Mouse (Mus musculus): ENCODE measurements around the gene Prkd1. TPM values are rescaled to one million over a fixed set of nuclear protein-coding genes. Genes with fewer than 3 reads are reported as not detected.

The Prkd1 gene
- polyA plus RNA-seq, 1 experiment from 2014 or later = 4.5 TPM

- 31% methylated on average over 11 of the region's 11 CpGs for WGBS
- Histone ChIP-seq H3K9ac (ENCODE audit: low read length) (no peak overlapping the region), H3K27ac (ENCODE audit: low read length) (peak overlapping the region; percentile 70), H3K36me3 (ENCODE audit: control insufficient read depth, insufficient read depth) (no peaks in the 10 kb centered on the region), H3K4me3 (ENCODE audit: low read length) (no peak overlapping the region), H3K9me3 (replicated peaks; ENCODE audit: control insufficient read depth, low read length) (no peaks in the 10 kb centered on the region), H3K4me1 (ENCODE audit: control insufficient read depth, insufficient read depth, low read length) (peaks cover 14% of the 10 kb centered on the region), H3K4me2 (ENCODE audit: low read depth, low read length) (peak overlapping the region; percentile 53), H3K27me3 (ENCODE audit: control insufficient read depth, insufficient read depth, low read length) (no peaks in the 10 kb centered on the region)
- peak; percentile 94 for ATAC-seq (replicated peaks; ENCODE audit: extremely low read depth, insufficient read depth, low FRiP score)
Measured at GRCm38 (mm10) chr12:50352404-50352803, 296.5 kb downstream of the Prkd1 start.

- no peaks in the 10 kb centered on the region for H3K4me1 ChIP-seq (ENCODE audit: control insufficient read depth, insufficient read depth, low read length)
- no peaks in the 10 kb centered on the region for H3K27me3 ChIP-seq (ENCODE audit: control insufficient read depth, insufficient read depth, low read length)
- H3K9ac ChIP-seq (ENCODE audit: low read length) = no peak overlapping the region
- no peak overlapping the region for H3K27ac ChIP-seq (ENCODE audit: low read length)
- 54% methylated on average over 4 of the region's 4 CpGs for WGBS
- H3K9me3 ChIP-seq (replicated peaks; ENCODE audit: control insufficient read depth, low read length) = no peaks in the 10 kb centered on the region
- no peak overlapping the region for H3K4me2 ChIP-seq (ENCODE audit: low read depth, low read length)
- H3K4me3 ChIP-seq (ENCODE audit: low read length) = no peak overlapping the region
- ATAC-seq (replicated peaks; ENCODE audit: extremely low read depth, insufficient read depth, low FRiP score) = no peak
- H3K36me3 ChIP-seq (ENCODE audit: control insufficient read depth, insufficient read depth) = no peaks in the 10 kb centered on the region
Measured at GRCm38 (mm10) chr12:50333182-50333581, 315.7 kb downstream of the Prkd1 start.

GRCm38 (mm10) chr12:50314634-50315033 lies 334.3 kb downstream of the Prkd1 start:
- Histone ChIP-seq H3K36me3 (ENCODE audit: control insufficient read depth, insufficient read depth) (no peaks in the 10 kb centered on the region), H3K27ac (ENCODE audit: low read length) (no peak overlapping the region), H3K4me1 (ENCODE audit: control insufficient read depth, insufficient read depth, low read length) (no peaks in the 10 kb centered on the region), H3K9me3 (replicated peaks; ENCODE audit: control insufficient read depth, low read length) (no peaks in the 10 kb centered on the region), H3K4me2 (ENCODE audit: low read depth, low read length) (no peak overlapping the region), H3K9ac (ENCODE audit: low read length) (no peak overlapping the region), H3K4me3 (ENCODE audit: low read length) (no peak overlapping the region), H3K27me3 (ENCODE audit: control insufficient read depth, insufficient read depth, low read length) (no peaks in the 10 kb centered on the region)
- no peak for ATAC-seq (replicated peaks; ENCODE audit: extremely low read depth, insufficient read depth, low FRiP score)

GRCm38 (mm10) chr12:50309276-50309675 lies 339.6 kb downstream of the Prkd1 start:
- Histone ChIP-seq H3K27me3 (ENCODE audit: control insufficient read depth, insufficient read depth, low read length) (no peaks in the 10 kb centered on the region), H3K36me3 (ENCODE audit: control insufficient read depth, insufficient read depth) (no peaks in the 10 kb centered on the region), H3K9me3 (replicated peaks; ENCODE audit: control insufficient read depth, low read length) (no peaks in the 10 kb centered on the region), H3K4me2 (ENCODE audit: low read depth, low read length) (no peak overlapping the region), H3K4me1 (ENCODE audit: control insufficient read depth, insufficient read depth, low read length) (no peaks in the 10 kb centered on the region), H3K27ac (ENCODE audit: low read length) (no peak overlapping the region), H3K9ac (ENCODE audit: low read length) (no peak overlapping the region), H3K4me3 (ENCODE audit: low read length) (no peak overlapping the region)
- ATAC-seq (replicated peaks; ENCODE audit: extremely low read depth, insufficient read depth, low FRiP score) = no peak
- WGBS = 61% methylated on average over 3 of the region's 3 CpGs

GRCm38 (mm10) chr12:50301334-50301733 lies 347.6 kb downstream of the Prkd1 start:
- Histone ChIP-seq H3K9me3 (replicated peaks; ENCODE audit: control insufficient read depth, low read length) (no peaks in the 10 kb centered on the region), H3K4me1 (ENCODE audit: control insufficient read depth, insufficient read depth, low read length) (no peaks in the 10 kb centered on the region), H3K27ac (ENCODE audit: low read length) (no peak overlapping the region), H3K4me2 (ENCODE audit: low read depth, low read length) (no peak overlapping the region), H3K4me3 (ENCODE audit: low read length) (no peak overlapping the region), H3K9ac (ENCODE audit: low read length) (no peak overlapping the region), H3K27me3 (ENCODE audit: control insufficient read depth, insufficient read depth, low read length) (peaks cover 3% of the 10 kb centered on the region; the same call in 1 of the 2 replicates), H3K36me3 (ENCODE audit: control insufficient read depth, insufficient read depth) (no peaks in the 10 kb centered on the region)
- no peak for ATAC-seq (replicated peaks; ENCODE audit: extremely low read depth, insufficient read depth, low FRiP score)
- 17% methylated on average over 1 of the region's 1 CpGs for WGBS

GRCm38 (mm10) chr12:50296067-50296466 lies 352.8 kb downstream of the Prkd1 start:
- Histone ChIP-seq H3K36me3 (ENCODE audit: control insufficient read depth, insufficient read depth) (no peaks in the 10 kb centered on the region), H3K9ac (ENCODE audit: low read length) (no peak overlapping the region), H3K27me3 (ENCODE audit: control insufficient read depth, insufficient read depth, low read length) (peaks cover 3% of the 10 kb centered on the region; the same call in 1 of the 2 replicates), H3K9me3 (replicated peaks; ENCODE audit: control insufficient read depth, low read length) (no peaks in the 10 kb centered on the region), H3K4me3 (ENCODE audit: low read length) (no peak overlapping the region), H3K4me2 (ENCODE audit: low read depth, low read length) (no peak overlapping the region), H3K27ac (ENCODE audit: low read length) (no peak overlapping the region), H3K4me1 (ENCODE audit: control insufficient read depth, insufficient read depth, low read length) (no peaks in the 10 kb centered on the region)
- WGBS = 59% methylated on average over 2 of the region's 2 CpGs
- ATAC-seq (replicated peaks; ENCODE audit: extremely low read depth, insufficient read depth, low FRiP score) = no peak

GRCm38 (mm10) chr12:50295549-50295948 lies 353.3 kb downstream of the Prkd1 start:
- 70% methylated on average over 2 of the region's 2 CpGs for WGBS
- no peaks in the 10 kb centered on the region for H3K36me3 ChIP-seq (ENCODE audit: control insufficient read depth, insufficient read depth)
- no peak overlapping the region for H3K4me2 ChIP-seq (ENCODE audit: low read depth, low read length)

GRCm38 (mm10) chr12:50292834-50293233 lies 356.1 kb downstream of the Prkd1 start:
- no peak for ATAC-seq (replicated peaks; ENCODE audit: extremely low read depth, insufficient read depth, low FRiP score)
- Histone ChIP-seq H3K27me3 (ENCODE audit: control insufficient read depth, insufficient read depth, low read length) (no peaks in the 10 kb centered on the region), H3K36me3 (ENCODE audit: control insufficient read depth, insufficient read depth) (no peaks in the 10 kb centered on the region), H3K4me3 (ENCODE audit: low read length) (no peak overlapping the region), H3K4me1 (ENCODE audit: control insufficient read depth, insufficient read depth, low read length) (no peaks in the 10 kb centered on the region), H3K9me3 (replicated peaks; ENCODE audit: control insufficient read depth, low read length) (no peaks in the 10 kb centered on the region), H3K9ac (ENCODE audit: low read length) (no peak overlapping the region), H3K27ac (ENCODE audit: low read length) (no peak overlapping the region), H3K4me2 (ENCODE audit: low read depth, low read length) (no peak overlapping the region)
- WGBS = 57% methylated on average over 3 of the region's 3 CpGs

More at GRCm38 (mm10) chr12:50295549-50295948, 353.3 kb downstream of the Prkd1 start:
- Histone ChIP-seq H3K9ac (ENCODE audit: low read length) (no peak overlapping the region), H3K9me3 (replicated peaks; ENCODE audit: control insufficient read depth, low read length) (no peaks in the 10 kb centered on the region), H3K4me3 (ENCODE audit: low read length) (no peak overlapping the region), H3K27ac (ENCODE audit: low read length) (no peak overlapping the region), H3K27me3 (ENCODE audit: control insufficient read depth, insufficient read depth, low read length) (peaks cover 3% of the 10 kb centered on the region; the same call in 1 of the 2 replicates), H3K4me1 (ENCODE audit: control insufficient read depth, insufficient read depth, low read length) (no peaks in the 10 kb centered on the region)
- no peak for ATAC-seq (replicated peaks; ENCODE audit: extremely low read depth, insufficient read depth, low FRiP score)
